Mouse (Mus musculus) CH12.LX (cell line): ENCODE data around the gene Stag1. TPM values are rescaled to one million over a fixed set of nuclear protein-coding genes. Genes with fewer than 3 reads are reported as not detected.

Source experiments
- DNase-seq: peaks from one replicate; pipeline ENCODE4 v3.0.0-alpha.2; 2013; ENCODE audit errors: extremely low read depth
- H3K27ac ChIP-seq: 2 replicates; pipeline ENCODE4 v1.5.1; 2012; ENCODE audit warnings: low read depth, mild to moderate bottlenecking, control low read depth, moderate library complexity; ENCODE audit not compliant: insufficient read depth
- H3K27me3 ChIP-seq: replicated peaks from 2 replicates; pipeline ENCODE3; 2012; ENCODE audit warnings: inconsistent platforms
- H3K36me3 ChIP-seq, 2 experiments: replicated peaks in 1 of 2; 2 replicates each; pipeline versions ENCODE3 to v1.6.1; 2012; ENCODE audit warnings: inconsistent platforms in 1 of 2, low read length in 1 of 2, mild to moderate bottlenecking in 1 of 2, mixed read lengths in 1 of 2, moderate library complexity in 1 of 2; ENCODE audit not compliant: control insufficient read depth in 1 of 2, insufficient read depth in 1 of 2
- H3K4me1 ChIP-seq, 2 experiments: 2 replicates each; pipeline ENCODE4 v1.6.1; 2012; ENCODE audit warnings: inconsistent platforms in 1 of 2, moderate library complexity in 1 of 2; ENCODE audit not compliant: insufficient read depth in 2 of 2, control insufficient read depth in 1 of 2
- H3K4me2 ChIP-seq: 2 replicates; pipeline ENCODE4 v1.6.1; 2012; ENCODE audit warnings: low read depth, mild to moderate bottlenecking, control low read depth; ENCODE audit not compliant: poor library complexity, insufficient read depth, severe bottlenecking
- H3K4me3 ChIP-seq, 3 experiments: fragments of 150-350 bp in 1 of 3; sonication (generic) in 1 of 3; replicated peaks in 1 of 3; 2 replicates each; pipeline versions ENCODE3 to v1.5.1; 2011 to 2012; ENCODE audit warnings: low read depth in 2 of 3, low read length in 2 of 3, mild to moderate bottlenecking in 2 of 3, moderate library complexity in 2 of 3, control low read depth in 1 of 3, improper control_type of control experiment in 1 of 3, inconsistent platforms in 1 of 3, mixed read lengths in 1 of 3; ENCODE audit not compliant: poor library complexity in 1 of 3
- H3K79me2 ChIP-seq: replicated peaks from 2 replicates; pipeline ENCODE4 v1.6.1; 2012; ENCODE audit warnings: mild to moderate bottlenecking, moderate library complexity; ENCODE audit not compliant: control insufficient read depth, poor library complexity, insufficient read depth, severe bottlenecking; ENCODE audit errors: extremely low read depth
- H3K9ac ChIP-seq: 2 replicates; pipeline ENCODE4 v1.6.1; 2012; ENCODE audit warnings: low read depth, mild to moderate bottlenecking, control low read depth, moderate library complexity; ENCODE audit not compliant: insufficient read depth
- H3K9me3 ChIP-seq: replicated peaks from 2 replicates; pipeline ENCODE3; 2012; ENCODE audit warnings: low read length, inconsistent platforms, mixed read lengths
- CHD2 ChIP-seq: IDR thresholded peaks from 2 replicates; pipeline ENCODE4 v1.6.1; 2011; ENCODE audit warnings: low read length, improper control_type of control experiment
- CTCF ChIP-seq, 2 experiments: IDR thresholded peaks in 1 of 2; conservative IDR thresholded peaks in 1 of 2; 2 replicates each; pipeline ENCODE4 v1.5.1; 2011 to 2012; ENCODE audit warnings: low read depth in 2 of 2, low read length in 2 of 2, improper control_type of control experiment in 1 of 2, inconsistent platforms in 1 of 2, mild to moderate bottlenecking in 1 of 2, moderate library complexity in 1 of 2
- E2F4 ChIP-seq: IDR thresholded peaks from 2 replicates; pipeline ENCODE4 v1.6.1; 2011; ENCODE audit warnings: low read depth, low read length, improper control_type of control experiment; ENCODE audit not compliant: insufficient replicate concordance
- ELF1 ChIP-seq: IDR thresholded peaks from 2 replicates; pipeline ENCODE4 v1.6.1; 2014; ENCODE audit warnings: low read depth, mild to moderate bottlenecking, inconsistent platforms, low read length, improper control_type of control experiment
- ETS1 ChIP-seq: conservative IDR thresholded peaks from 2 replicates; pipeline ENCODE4 v1.6.1; 2012; ENCODE audit warnings: low read depth, mild to moderate bottlenecking, inconsistent platforms, low read length, improper control_type of control experiment, moderate library complexity
- GABPA ChIP-seq: IDR thresholded peaks from 2 replicates; pipeline ENCODE4 v1.6.1; 2012; ENCODE audit warnings: low read depth, low read length, improper control_type of control experiment, inconsistent platforms; ENCODE audit not compliant: insufficient replicate concordance
- JUN ChIP-seq: IDR thresholded peaks from 2 replicates; pipeline ENCODE4 v1.6.1; 2011; ENCODE audit warnings: low read depth, mild to moderate bottlenecking, low read length, improper control_type of control experiment, moderate library complexity; ENCODE audit not compliant: insufficient read depth
- JUND ChIP-seq: conservative IDR thresholded peaks from 2 replicates; pipeline ENCODE4 v1.6.1; 2011; ENCODE audit warnings: low read depth, low read length, improper control_type of control experiment
- KAT2A ChIP-seq: IDR thresholded peaks from 2 replicates; pipeline ENCODE4 v1.6.1; 2012; ENCODE audit warnings: low read length, improper control_type of control experiment, inconsistent platforms; ENCODE audit not compliant: insufficient replicate concordance
- MEF2A ChIP-seq: IDR thresholded peaks from 2 replicates; pipeline ENCODE4 v1.6.1; 2014; ENCODE audit warnings: low read depth, mild to moderate bottlenecking, inconsistent platforms, low read length, improper control_type of control experiment, borderline replicate concordance
- MXI1 ChIP-seq: IDR thresholded peaks from 2 replicates; pipeline ENCODE4 v1.6.1; 2011; ENCODE audit warnings: mild to moderate bottlenecking, low read depth, low read length, improper control_type of control experiment
- MYC ChIP-seq: IDR thresholded peaks from 2 replicates; pipeline ENCODE4 v1.6.1; 2011; ENCODE audit warnings: low read depth, mild to moderate bottlenecking, improper control_type of control experiment, low read length
- PAX5 ChIP-seq: IDR thresholded peaks from 2 replicates; pipeline ENCODE4 v1.6.1; 2012; ENCODE audit warnings: low read length, inconsistent platforms, mixed read lengths
- POLR2A ChIP-seq: IDR thresholded peaks from 2 replicates; pipeline ENCODE4 v1.6.1; 2011; ENCODE audit warnings: low read depth, mild to moderate bottlenecking, improper control_type of control experiment, low read length
- SIN3A ChIP-seq: IDR thresholded peaks from 2 replicates; pipeline ENCODE4 v1.6.1; 2012; ENCODE audit warnings: low read length, improper control_type of control experiment, inconsistent platforms
- SMC3 ChIP-seq: IDR thresholded peaks from 2 replicates; pipeline ENCODE4 v1.6.1; 2011; ENCODE audit warnings: low read depth, low read length, improper control_type of control experiment
- TCF12 ChIP-seq: IDR thresholded peaks from 2 replicates; pipeline ENCODE4 v1.6.1; 2014; ENCODE audit warnings: low read depth, mild to moderate bottlenecking, inconsistent platforms, low read length, improper control_type of control experiment
- USF1 ChIP-seq: IDR thresholded peaks from 2 replicates; pipeline ENCODE4 v1.6.1; 2014; ENCODE audit warnings: low read depth, mild to moderate bottlenecking, inconsistent platforms, low read length, improper control_type of control experiment
- USF2 ChIP-seq: conservative IDR thresholded peaks from 2 replicates; pipeline ENCODE4 v1.6.1; 2011; ENCODE audit warnings: low read depth, low read length, improper control_type of control experiment
- ZC3H11A ChIP-seq: IDR thresholded peaks from 2 replicates; pipeline ENCODE4 v1.6.1; 2012; ENCODE audit warnings: low read depth, mild to moderate bottlenecking, inconsistent platforms, low read length, improper control_type of control experiment
- ZKSCAN1 ChIP-seq: IDR thresholded peaks from 2 replicates; pipeline ENCODE4 v1.6.1; 2012; ENCODE audit warnings: low read depth, inconsistent platforms, low read length, improper control_type of control experiment, borderline replicate concordance
- ZMIZ1 ChIP-seq: IDR thresholded peaks from 2 replicates; pipeline ENCODE4 v1.6.1; 2012; ENCODE audit warnings: low read depth, mild to moderate bottlenecking, inconsistent platforms, low read length, improper control_type of control experiment
- ZNF384 ChIP-seq: IDR thresholded peaks from 2 replicates; pipeline ENCODE4 v1.6.1; 2012; ENCODE audit warnings: low read depth, low read length, improper control_type of control experiment, inconsistent platforms
- dilution Hi-C: fragments of 300-500 bp; cut with MboI; formaldehyde crosslinking; loops from 2 replicates; pipeline ENCODE4 v1.14.3; 2020; ENCODE audit warnings: low sequenced_read_pairs; ENCODE audit not compliant: extremely low pct_unique_long_range_greater_than_20kb, extremely low pct_ligation_motif_present
- in situ Hi-C: fragments of 300-500 bp; cut with MboI; formaldehyde crosslinking; loops from 3 replicates; pipeline ENCODE4 v1.14.3; 2019; ENCODE audit warnings: low sequenced_read_pairs, low pct_ligation_motif_present, low pct_unique_long_range_greater_than_20kb, mixed read lengths
- polyA plus RNA-seq: library from polyadenylated mRNA; unstranded; fragments of >175 nt; gene quantifications from 2 replicates; pipeline ENCODE4 v1.2.1, GENCODE M21; 2012; ENCODE audit warnings: low read depth; ENCODE audit not compliant: insufficient read length
- total RNA-seq, 2 experiments: library from RNA; depleted of rRNA; stranded (reverse); fragments of 300-350 nt in 1 of 2; fragments of >200 nt in 1 of 2; gene quantifications; 2 replicates each; pipeline ENCODE4 v1.2.3; 2012 to 2014

Gene Stag1
- total and polyA plus RNA-seq, 3 experiments, result 24.5 to 45.9 (median 33.7) TPM

DNA sequence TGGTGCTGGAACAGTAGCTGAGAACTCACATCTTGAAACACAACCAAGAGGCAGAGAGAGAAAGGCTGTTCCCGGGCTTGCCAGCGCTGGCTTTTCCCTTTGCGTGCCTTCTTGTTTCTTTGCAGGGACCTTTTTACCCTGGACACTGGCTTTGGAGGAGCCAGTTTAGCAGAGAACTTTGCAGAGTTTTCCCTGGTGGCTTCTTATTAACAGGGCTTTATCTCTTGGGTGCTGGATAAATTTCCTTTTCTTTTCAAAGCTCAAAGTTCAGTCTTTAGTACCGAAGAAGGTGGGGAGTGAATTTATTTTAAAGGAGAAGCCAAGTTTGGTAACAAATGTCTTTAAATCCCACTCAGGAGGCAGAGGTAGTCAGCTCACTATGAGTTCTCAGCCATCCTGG lies 329.0 kb downstream of the Stag1 start:
- H3K36me3 ChIP-seq, result peaks cover 3 to 33% of the 10 kb centered on the region in 2 experiments
- no peak overlapping the region for H3K27ac ChIP-seq
- no peak overlapping the region for H3K9ac ChIP-seq
- DNase-seq, result no peak
- dilution Hi-C loops, result no loop called here
- H3K4me3 ChIP-seq, result no peak overlapping the region
- TF ChIP-seq USF1, result no peak
- no peak for TF ChIP-seq CTCF (conservative IDR thresholded peaks at IDR 0.05 in 1 of 2, IDR thresholded peaks at IDR 0.05 in 1 of 2; ENCODE audit: low read depth in 2 of 2, low read length in 2 of 2)
- TF ChIP-seq SIN3A, result no peak
- no peak for TF ChIP-seq JUN
- TF ChIP-seq MYC, result no peak
- TF ChIP-seq MXI1, result no peak
- TF ChIP-seq ZKSCAN1, result no peak
- TF ChIP-seq KAT2A, result no peak
- TF ChIP-seq ETS1, result no peak
- TF ChIP-seq MEF2A, result no peak
- TF ChIP-seq SMC3, result no peak
- no peak for TF ChIP-seq CHD2
- TF ChIP-seq E2F4, result no peak
- no peak for TF ChIP-seq TCF12
- no peak for TF ChIP-seq POLR2A
- no peak for TF ChIP-seq PAX5
- TF ChIP-seq GABPA, result no peak
- TF ChIP-seq ZC3H11A, result no peak
- H3K79me2 ChIP-seq, result no peaks in the 10 kb centered on the region
- no peaks in the 10 kb centered on the region for H3K9me3 ChIP-seq
- no peaks in the 10 kb centered on the region for H3K4me1 ChIP-seq
- H3K4me2 ChIP-seq, result no peak overlapping the region
- in situ Hi-C loops, result no loop called here
- no peaks in the 10 kb centered on the region for H3K27me3 ChIP-seq

DNA sequence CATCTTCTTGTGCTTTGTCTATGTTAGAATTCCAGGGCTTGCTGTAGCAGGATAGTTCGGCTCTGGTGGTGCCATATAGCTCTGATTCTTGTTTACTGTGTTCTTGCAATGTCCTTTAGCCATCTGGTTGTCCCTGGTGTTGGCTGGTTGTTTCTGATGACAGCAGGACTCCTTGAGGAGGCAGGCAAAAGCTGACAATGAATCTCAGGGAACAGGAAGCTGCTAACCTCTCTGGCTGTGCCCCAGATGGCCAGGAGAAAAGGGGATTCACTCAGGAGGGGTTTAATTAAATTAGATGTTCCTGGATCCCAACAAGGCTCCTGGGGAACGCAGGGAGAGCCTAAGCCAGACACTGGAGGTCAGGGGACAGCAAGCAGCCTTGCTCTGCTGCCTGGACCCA lies 344.4 kb downstream of the Stag1 start:
- H3K4me2 ChIP-seq, result no peak overlapping the region
- no peaks in the 10 kb centered on the region for H3K79me2 ChIP-seq
- H3K9ac ChIP-seq, result no peak overlapping the region
- no peak overlapping the region for H3K4me3 ChIP-seq
- TF ChIP-seq JUND (no peak), MYC (no peak), ELF1 (no peak), USF1 (no peak), TCF12 (no peak), USF2 (no peak), SIN3A (no peak), ZNF384 (no peak), KAT2A (no peak), ZMIZ1 (no peak)
- in situ Hi-C loops (no loop called here), dilution Hi-C loops (no loop called here)
- no peaks in the 10 kb centered on the region for H3K27me3 ChIP-seq
- no peak for DNase-seq
- H3K27ac ChIP-seq, result no peak overlapping the region
- H3K36me3 ChIP-seq, result peaks cover 8 to 13% of the 10 kb centered on the region in 2 experiments
- H3K9me3 ChIP-seq, result no peaks in the 10 kb centered on the region
- H3K4me1 ChIP-seq, result no peaks in the 10 kb centered on the region
